Mouse (Mus musculus): ENCODE measurements around the gene Chrm4. TPM values are rescaled to one million over a fixed set of nuclear protein-coding genes. Genes with fewer than 3 reads are reported as not detected.

Gene Chrm4
- total RNA-seq, 2 experiments from 2014 or later: 15.1 to 21.2 TPM

GRCm38 (mm10) chr2:91921790-91922570 lies 5.1 kb upstream of the Chrm4 start:
- peak; percentile 76 to 82 for DNase-seq (ENCODE audit: low spot score in 2 of 2)

GRCm38 (mm10) chr2:91922586-91923414 lies 4.2 kb upstream of the Chrm4 start:
- no peak for DNase-seq (ENCODE audit: low spot score in 2 of 2)

GRCm38 (mm10) chr2:91923415-91924337 lies 3.4 kb upstream of the Chrm4 start:
- DNase-seq (ENCODE audit: low spot score in 2 of 2): peak; percentile 74 to 79

DNA sequence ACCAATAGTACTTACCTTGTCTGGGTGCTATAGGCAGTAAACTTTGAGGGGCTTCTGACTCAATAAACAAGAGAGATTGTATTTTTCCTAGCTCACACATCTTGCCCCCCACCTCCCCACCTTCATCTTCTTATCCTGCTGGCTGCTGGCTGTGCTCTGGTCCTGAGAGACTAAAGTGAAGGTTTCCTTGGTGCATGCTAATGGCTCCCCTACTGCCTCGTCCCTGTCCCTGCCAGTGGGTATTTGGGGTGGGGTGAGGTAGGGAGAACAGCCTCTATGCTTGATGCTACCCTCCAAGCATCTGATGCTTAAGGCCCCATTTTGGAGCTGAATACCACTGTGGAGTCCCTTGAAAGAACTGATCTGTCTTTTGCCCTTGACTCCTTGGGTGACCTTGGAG lies 2.3 kb upstream of the Chrm4 start:
- no peak for DNase-seq (ENCODE audit: low spot score in 2 of 2)

DNA sequence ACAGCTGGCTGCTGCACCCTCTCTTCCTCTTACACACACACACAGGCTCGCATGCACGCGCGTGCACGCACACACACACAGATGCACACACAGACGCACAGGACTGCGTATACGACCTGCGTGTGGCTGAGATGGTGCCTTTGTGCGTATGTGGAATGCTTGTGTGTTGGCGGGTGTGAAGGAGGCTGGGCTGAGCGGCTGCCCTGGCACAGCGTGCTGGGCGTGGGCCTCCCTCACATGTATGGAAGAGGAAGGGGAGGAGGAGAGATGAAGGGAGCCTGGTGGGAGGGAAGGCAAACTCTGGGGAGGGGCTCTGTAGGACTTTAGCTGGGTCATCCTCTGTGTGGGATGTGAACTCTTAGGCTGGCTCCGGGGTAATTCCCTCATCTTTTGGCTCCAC lies 1.6 kb upstream of the Chrm4 start:
- DNase-seq (ENCODE audit: low spot score in 2 of 2): no peak

- DNase-seq (ENCODE audit: low spot score in 2 of 2): peak; percentile 69 to 80
Observed at GRCm38 (mm10) chr2:91927826-91928533, 931 bp downstream of the Chrm4 start.

DNA sequence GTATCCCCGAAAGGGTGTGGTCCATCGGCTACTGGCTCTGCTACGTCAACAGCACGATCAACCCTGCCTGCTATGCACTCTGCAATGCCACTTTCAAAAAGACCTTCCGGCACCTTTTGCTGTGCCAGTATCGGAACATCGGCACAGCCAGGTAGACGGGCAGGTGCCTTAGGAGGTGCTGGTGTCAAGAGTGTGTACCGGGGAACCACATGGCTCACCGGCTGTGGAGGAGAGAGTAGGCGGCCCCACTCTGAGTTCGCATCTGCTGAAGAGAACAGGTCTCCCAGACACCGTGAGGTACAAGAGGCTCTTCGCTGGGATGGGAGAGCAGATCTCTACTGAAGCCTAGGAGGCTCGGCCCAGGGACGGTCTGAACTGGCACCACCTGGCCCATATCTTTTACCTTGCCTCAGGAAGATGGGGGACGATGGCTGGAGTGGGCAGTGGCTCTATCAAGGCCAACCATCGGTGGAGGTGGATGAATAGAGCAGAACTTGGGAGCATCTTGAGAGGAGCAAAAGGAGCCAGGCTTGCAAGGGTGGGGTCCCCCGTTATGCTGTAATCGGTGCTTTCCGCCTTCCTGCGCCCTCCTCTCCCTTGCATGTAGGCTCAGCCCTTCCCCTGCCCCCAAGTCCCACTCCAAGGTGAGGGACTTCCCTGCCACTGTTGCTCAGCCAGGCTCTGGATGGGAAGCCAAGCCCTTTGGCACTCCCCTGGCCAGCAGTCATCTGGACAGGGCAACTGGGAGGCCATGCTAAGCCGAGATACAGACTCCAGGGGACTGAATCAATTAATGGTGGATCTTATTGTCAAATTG lies 1.7 kb downstream of the Chrm4 start:
- no peak for DNase-seq (ENCODE audit: low spot score in 2 of 2)

DNA sequence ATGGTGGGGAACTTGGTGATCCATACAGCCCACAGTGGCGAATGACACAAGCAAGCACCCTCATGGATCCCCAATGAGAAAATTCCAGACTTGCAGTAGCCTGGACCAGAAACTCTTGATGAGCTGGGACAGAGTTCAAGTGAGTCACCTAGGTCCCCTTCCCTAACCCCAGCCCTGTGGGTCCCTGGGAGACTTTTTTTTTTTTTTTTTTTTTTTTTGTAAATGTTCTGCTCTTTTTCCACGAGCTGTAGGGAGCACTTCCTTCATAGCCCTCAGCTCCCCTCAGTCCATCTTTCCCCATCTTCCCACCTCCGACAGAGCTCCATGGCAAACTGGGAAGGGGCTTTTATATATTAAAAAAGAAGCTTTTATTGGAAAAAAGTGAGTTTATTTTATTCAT lies 2.4 kb downstream of the Chrm4 start:
- no peak for DNase-seq (ENCODE audit: low spot score in 2 of 2)

GRCm38 (mm10) chr2:91929936-91930335 lies 2.9 kb downstream of the Chrm4 start:
- peak in 1 of 2 experiments; percentile 59 for DNase-seq (ENCODE audit: low spot score in 2 of 2)

DNA sequence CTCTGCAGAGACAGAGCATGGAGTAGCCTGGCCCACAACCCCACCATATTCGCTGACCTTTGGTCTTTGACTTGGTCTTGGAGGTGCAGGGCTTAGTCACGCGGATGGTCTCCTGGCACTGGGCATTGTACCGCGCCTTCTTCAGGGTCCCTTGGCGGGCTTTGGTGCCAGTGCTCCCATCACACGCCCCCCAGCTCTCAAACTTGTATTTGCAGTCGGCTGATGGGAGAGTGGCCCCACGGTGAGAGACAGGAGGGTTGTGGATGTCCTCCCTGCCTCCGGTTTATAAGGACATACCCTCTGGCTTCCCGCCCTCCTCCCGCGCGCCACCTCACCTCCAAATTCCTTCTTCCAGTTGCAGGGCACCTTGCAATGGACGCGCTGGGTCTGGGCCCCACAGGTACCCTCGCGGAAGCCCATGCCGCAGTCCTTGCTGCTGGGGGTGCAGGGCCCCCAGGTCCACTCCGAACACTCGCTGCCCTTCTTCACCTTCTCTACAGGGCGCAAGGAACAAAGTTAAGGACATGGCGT lies 3.8 kb downstream of the Chrm4 start:
- DNase-seq (ENCODE audit: low spot score in 2 of 2): no peak

GRCm38 (mm10) chr2:91931328-91932159 lies 4.5 kb downstream of the Chrm4 start:
- DNase-seq (ENCODE audit: low spot score in 2 of 2): no peak

GRCm38 (mm10) chr2:91932160-91932711 lies 5.2 kb downstream of the Chrm4 start, which contains the start of gene Mdk:
Gene Mdk, minus strand, starts transcription at chr2:91932297.
- no peak for DNase-seq (ENCODE audit: low spot score in 2 of 2)

DNA sequence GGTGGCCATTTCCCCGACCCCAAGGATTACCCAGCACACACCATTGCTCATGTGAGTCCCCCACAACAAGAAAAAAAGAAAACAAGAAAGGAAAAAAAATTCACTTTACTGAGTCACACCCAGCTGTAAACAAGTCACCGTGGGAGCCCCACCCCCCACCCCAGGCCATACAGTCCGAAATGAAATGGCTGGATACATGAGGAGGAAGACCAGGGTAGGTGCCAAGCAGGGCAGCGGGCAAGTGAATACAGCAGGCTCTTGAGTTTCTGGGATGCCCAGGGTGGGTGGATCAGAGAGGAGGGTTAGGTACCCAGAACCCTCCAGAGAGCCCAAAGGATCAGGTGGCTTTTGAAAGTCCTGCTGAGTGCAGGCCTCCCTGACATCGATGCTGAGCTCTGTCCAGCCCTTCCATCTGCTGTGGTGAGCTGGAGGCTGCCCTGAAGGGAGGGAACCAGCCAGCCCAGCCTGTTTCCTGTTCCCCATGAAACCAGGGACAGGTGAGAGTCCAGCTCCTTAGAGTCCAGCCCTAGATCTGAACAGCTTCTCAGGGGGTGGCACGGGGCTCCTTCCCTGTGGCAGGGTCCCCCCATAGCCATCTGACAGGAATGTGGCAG lies 5.8 kb downstream of the Chrm4 start:
- no peak for DNase-seq (ENCODE audit: low spot score in 2 of 2)

DNA sequence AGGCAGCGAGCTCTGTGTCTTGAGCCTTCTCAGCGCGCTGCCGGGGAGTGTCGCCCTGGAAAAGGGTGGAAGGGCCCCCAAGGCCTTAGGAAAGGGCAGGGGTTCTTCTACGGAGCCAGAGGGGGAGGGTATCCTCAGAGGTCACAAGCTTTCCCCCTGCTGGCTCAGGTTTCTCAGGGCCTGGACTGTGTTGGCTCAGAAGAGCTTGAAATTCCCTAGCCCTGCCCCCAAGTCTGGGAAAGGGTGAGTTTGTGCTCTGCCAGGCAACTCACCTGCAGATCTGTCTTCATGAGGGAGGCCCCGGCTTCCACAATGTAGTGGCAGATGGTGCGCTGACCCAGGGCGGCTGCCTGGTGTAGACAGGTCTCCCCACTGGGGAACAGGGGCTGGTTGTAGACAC lies 6.4 kb downstream of the Chrm4 start:
- DNase-seq (ENCODE audit: low spot score in 2 of 2): no peak

DNA sequence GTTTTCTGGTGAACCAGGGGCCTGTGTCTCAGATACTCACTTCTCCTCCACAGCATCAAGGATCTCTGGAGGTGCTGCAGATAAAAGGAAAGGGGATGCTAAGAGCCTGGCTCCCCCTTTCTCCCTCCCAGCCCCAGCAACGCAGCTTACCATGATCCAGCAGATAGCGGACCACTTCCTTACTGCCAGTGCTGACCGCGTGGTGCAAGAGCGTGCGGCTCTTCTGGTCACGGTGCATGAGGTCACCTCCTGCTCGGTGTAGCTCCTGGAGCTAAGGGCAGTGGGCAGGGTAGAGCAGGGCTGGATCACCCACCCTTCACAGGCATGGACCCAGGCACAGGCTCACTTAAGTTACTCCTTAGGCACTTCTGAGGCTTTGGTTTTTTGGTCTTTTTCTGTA lies 7.0 kb downstream of the Chrm4 start:
- no peak for DNase-seq (ENCODE audit: low spot score in 2 of 2)

GRCm38 (mm10) chr2:91934826-91935525 lies 7.9 kb downstream of the Chrm4 start:
- no peak for DNase-seq (ENCODE audit: low spot score in 2 of 2)

DNA sequence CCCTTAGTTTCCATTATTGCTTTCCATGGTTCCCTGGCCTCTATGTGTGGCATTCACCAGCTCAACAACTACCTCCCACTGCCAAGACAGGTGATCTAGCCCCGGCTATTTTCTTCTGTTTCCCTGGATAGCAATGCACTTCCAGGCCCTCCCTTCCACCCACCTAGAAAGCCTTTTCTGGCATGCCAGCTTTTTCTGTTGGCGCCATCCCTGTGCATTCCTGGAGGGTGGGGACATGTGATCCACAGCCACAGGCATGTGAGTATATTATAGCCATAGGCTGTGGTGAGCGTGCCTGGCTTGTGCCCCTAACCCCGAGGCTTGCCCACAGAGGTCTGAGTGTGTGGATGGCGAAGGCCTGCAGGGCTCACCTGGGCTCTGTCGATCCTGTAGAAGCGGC lies 9.1 kb downstream of the Chrm4 start:
- DNase-seq (ENCODE audit: low spot score in 2 of 2): no peak
